Mouse (Mus musculus): Measurements from ENCODE around the gene Gm1993. TPM values are rescaled to one million over a fixed set of nuclear protein-coding genes. Genes with fewer than 3 reads are reported as not detected.
"Not testable (repeated sequence)": the region's sequence is repeated elsewhere in the genome, so short reads cannot be mapped to it uniquely, and the experiment has no call there.

Gm1993 gene
- not detected in 2 replicates for polyA plus RNA-seq (2015; fragmentation: Nextera tagmentation; extraction: Ambion mirVana)

DNA sequence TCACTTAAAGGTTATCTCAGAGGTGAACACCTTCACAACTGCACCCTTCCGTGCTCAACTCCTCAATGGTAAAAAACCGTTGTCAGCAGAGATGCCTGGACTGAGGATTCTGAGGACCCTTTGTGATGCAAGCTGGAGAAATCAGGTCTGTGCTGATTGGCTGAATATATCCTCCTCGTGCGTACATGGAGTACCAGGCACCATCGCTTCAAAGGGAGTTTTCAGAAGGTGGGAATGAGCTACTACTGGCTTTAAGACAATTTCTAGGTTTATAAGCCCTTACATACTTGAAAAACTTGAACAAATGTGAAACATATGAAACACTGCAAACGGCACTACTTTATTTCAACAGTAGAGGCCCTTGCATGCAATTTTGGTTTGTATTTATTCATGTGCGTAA is at the start of gene Gm1993:
Gene Gm1993, minus strand, starts transcription at position 101 of the 400 bp plus-strand sequence.
- H3K4me1 ChIP-seq (replicated peaks; ENCODE audit: insufficient read depth, low read length); H3K36me3 ChIP-seq (ENCODE audit: insufficient read depth, low read length); H3K9ac ChIP-seq (ENCODE audit: low read depth, low read length); H3K9me3 ChIP-seq (replicated peaks; ENCODE audit: low read length); DNase-seq (ENCODE audit: low spot score); H3K4me3 ChIP-seq (replicated peaks; ENCODE audit: low read depth, low read length); H3K4me2 ChIP-seq (ENCODE audit: low read length); H3K27ac ChIP-seq; ATAC-seq (replicated peaks; ENCODE audit: low FRiP score, low read depth); H3K27me3 ChIP-seq (ENCODE audit: insufficient read depth, low read length): not testable (repeated sequence)
- 83% methylated on average over 7 of the region's 7 CpGs for WGBS

Data from kidney, postnatal 0 days (tissue).